Mouse (Mus musculus) midbrain, embryonic 10.5 days (tissue): Measurements from ENCODE around the gene Cmpk1. TPM values are rescaled to one million over a fixed set of nuclear protein-coding genes. Genes with fewer than 3 reads are reported as not detected.

Source experiments
- DNase-seq: peaks from one replicate; pipeline ENCODE4 v3.0.0-alpha.2; 2017; ENCODE audit warnings: low spot score
- H3K27ac ChIP-seq: fragments of 300-500 bp; sonication (generic); replicated peaks from 2 replicates; pipeline ENCODE4 v1.5.1; 2016; ENCODE audit warnings: mild to moderate bottlenecking
- H3K27me3 ChIP-seq: fragments of 300-500 bp; sonication (generic); 2 replicates; pipeline ENCODE4 v1.6.1; 2016; ENCODE audit warnings: low read depth, mild to moderate bottlenecking; ENCODE audit not compliant: poor library complexity, severe bottlenecking
- H3K36me3 ChIP-seq: fragments of 300-500 bp; sonication (generic); 2 replicates; pipeline ENCODE4 v1.6.1; 2016; ENCODE audit warnings: mild to moderate bottlenecking, moderate library complexity
- H3K4me1 ChIP-seq: fragments of 300-500 bp; sonication (generic); 2 replicates; pipeline ENCODE4 v1.6.1; 2016
- H3K4me3 ChIP-seq: fragments of 300-500 bp; sonication (generic); 2 replicates; pipeline ENCODE4 v1.5.1; 2016; ENCODE audit warnings: mild to moderate bottlenecking, moderate library complexity
- H3K9me3 ChIP-seq: fragments of 300-500 bp; sonication (generic); replicated peaks from 2 replicates; pipeline ENCODE4 v1.6.1; 2016; ENCODE audit warnings: mild to moderate bottlenecking
- WGBS: fragments of 180-500 bp; shearing (Covaris S2); methylation state at CpG from one replicate; pipeline ENCODE4 v1.1.7; 2016; 5-methylcytosine and 5-hydroxymethylcytosine counted together
- polyA plus RNA-seq: library from polyadenylated mRNA; unstranded; fragments of >200 nt; fragmentation: Nextera tagmentation; extraction: Ambion mirVana; gene quantifications from 2 replicates; pipeline ENCODE4 v1.2.1, GENCODE M21; 2016

Gene Cmpk1
- polyA plus RNA-seq, 1 experiment from 2014 or later, result 86.4 TPM

DNA sequence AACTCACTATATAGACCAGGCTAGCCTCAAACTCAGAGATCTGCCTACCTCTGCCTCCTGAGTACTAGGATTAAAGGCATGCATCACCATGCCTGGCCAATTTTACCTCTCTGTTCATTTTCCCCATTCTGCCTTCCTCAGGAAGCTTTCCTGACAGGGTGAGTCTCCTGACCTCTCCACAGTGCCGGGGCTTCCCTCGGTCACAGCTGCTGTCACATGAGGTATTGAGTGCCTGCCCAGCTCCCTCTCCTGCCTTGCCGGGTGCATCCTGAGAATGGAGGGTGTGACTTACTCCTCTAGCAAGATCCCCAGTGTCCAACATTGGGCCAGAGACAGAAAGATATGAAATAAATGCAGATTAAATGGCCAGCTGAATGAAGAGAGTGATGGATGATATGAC, 48.8 kb downstream of the Cmpk1 start:
- Histone ChIP-seq H3K9me3 (no peaks in the 10 kb centered on the region), H3K4me1 (peaks cover 13% of the 10 kb centered on the region), H3K27ac (no peak overlapping the region), H3K36me3 (no peaks in the 10 kb centered on the region), H3K27me3 (peaks cover 38% of the 10 kb centered on the region), H3K4me3 (no peak overlapping the region)
- DNase-seq, result no peak
- WGBS, result 72% methylated on average over 3 of the region's 3 CpGs

DNA sequence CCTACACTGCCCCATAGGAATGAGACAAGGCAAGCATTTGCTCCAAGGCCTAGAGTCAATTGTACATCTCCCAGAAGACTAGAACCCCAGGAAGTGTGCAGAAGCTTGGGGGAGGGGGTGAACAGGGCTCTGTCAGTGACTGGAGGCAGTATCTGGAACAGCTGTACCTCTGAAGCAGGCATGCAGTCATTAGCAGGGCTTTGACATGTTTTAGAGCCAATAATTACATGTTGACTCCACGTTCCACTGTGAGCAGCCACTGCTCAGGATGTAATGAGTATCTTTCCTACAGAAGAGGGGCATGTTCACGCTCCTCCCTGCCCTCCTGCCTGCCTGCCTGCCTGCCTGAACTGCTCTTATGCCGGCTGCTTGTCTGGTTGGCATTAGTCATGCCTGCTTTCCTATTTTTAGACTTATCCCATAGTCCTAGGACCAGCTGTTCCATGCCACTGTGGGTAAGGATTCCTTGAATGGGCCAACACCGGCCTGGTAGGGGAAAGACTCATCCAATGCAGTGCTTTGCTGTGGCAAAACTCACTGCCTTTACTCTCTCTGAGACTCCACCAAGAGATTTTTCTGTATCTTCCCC, 49.5 kb downstream of the Cmpk1 start:
- Histone ChIP-seq H3K4me3 (no peak overlapping the region), H3K27ac (no peak overlapping the region), H3K36me3 (no peaks in the 10 kb centered on the region), H3K27me3 (peaks cover 31% of the 10 kb centered on the region), H3K9me3 (no peaks in the 10 kb centered on the region), H3K4me1 (peaks cover 9% of the 10 kb centered on the region)
- no peak for DNase-seq
- WGBS, result 72% methylated on average over 4 of the region's 4 CpGs

GRCm38 (mm10) chr4:114934188-114934587, 52.9 kb downstream of the Cmpk1 start:
- Histone ChIP-seq H3K9me3 (no peaks in the 10 kb centered on the region), H3K4me1 (peaks cover 3% of the 10 kb centered on the region), H3K36me3 (no peaks in the 10 kb centered on the region), H3K27me3 (peaks cover 48% of the 10 kb centered on the region), H3K4me3 (no peak overlapping the region), H3K27ac (no peak overlapping the region)
- WGBS, result 89% methylated on average over 6 of the region's 6 CpGs
- DNase-seq, result no peak

GRCm38 (mm10) chr4:114932747-114933146, 54.3 kb downstream of the Cmpk1 start:
- WGBS, result 88% methylated on average over 4 of the region's 4 CpGs
- Histone ChIP-seq H3K27me3 (peaks cover 52% of the 10 kb centered on the region), H3K4me3 (no peak overlapping the region)

DNA sequence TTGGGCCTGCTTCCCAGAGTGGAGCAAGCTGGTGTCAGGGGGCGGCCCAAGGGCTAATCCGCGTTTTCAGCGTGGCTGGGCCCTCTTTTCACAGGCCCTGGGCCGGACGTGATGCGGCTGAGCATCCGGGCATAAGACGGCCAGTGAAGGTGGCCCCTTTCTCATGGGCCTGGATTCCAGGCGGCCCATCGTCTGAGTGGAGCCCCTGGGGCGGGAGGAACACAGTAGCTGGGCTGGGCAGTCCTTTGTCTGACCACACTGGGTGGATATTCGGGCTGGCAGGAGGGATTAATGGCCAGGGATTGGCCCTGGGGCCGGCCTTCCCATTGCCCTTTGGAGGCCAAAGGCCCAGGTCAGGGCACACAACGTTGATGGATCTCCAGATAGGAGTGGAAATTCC, 57.9 kb downstream of the Cmpk1 start:
- Histone ChIP-seq H3K4me1 (peaks cover 33% of the 10 kb centered on the region), H3K9me3 (no peaks in the 10 kb centered on the region), H3K4me3 (0 out of 2 replicates have a peak overlapping the region, but pooled peaks have one; percentile 3), H3K27me3 (peaks cover 84% of the 10 kb centered on the region), H3K36me3 (no peaks in the 10 kb centered on the region), H3K27ac (peak overlapping the region; percentile 73)
- peak; percentile 74 for DNase-seq
- WGBS, result 14% methylated on average over 15 of the region's 15 CpGs

More at GRCm38 (mm10) chr4:114932747-114933146, 54.3 kb downstream of the Cmpk1 start:
- Histone ChIP-seq H3K36me3 (no peaks in the 10 kb centered on the region), H3K9me3 (no peaks in the 10 kb centered on the region), H3K27ac (no peak overlapping the region), H3K4me1 (peaks cover 8% of the 10 kb centered on the region)
- DNase-seq, result no peak

GRCm38 (mm10) chr4:114925917-114926312, 61.1 kb downstream of the Cmpk1 start, which contains the start of gene Foxe3:
Gene Foxe3 (minus strand): TSS chr4:114926013.
- Histone ChIP-seq H3K36me3 (no peaks in the 10 kb centered on the region), H3K9me3 (no peaks in the 10 kb centered on the region), H3K27me3 (peaks cover 91% of the 10 kb centered on the region), H3K4me1 (peaks cover 33% of the 10 kb centered on the region), H3K4me3 (peak within 1 kb of the TSS; percentile 60), H3K27ac (peak within 1 kb of the TSS; percentile 81)
- DNase-seq, result no peak
- under 1% methylated on average over 24 of the region's 25 CpGs for WGBS

DNA sequence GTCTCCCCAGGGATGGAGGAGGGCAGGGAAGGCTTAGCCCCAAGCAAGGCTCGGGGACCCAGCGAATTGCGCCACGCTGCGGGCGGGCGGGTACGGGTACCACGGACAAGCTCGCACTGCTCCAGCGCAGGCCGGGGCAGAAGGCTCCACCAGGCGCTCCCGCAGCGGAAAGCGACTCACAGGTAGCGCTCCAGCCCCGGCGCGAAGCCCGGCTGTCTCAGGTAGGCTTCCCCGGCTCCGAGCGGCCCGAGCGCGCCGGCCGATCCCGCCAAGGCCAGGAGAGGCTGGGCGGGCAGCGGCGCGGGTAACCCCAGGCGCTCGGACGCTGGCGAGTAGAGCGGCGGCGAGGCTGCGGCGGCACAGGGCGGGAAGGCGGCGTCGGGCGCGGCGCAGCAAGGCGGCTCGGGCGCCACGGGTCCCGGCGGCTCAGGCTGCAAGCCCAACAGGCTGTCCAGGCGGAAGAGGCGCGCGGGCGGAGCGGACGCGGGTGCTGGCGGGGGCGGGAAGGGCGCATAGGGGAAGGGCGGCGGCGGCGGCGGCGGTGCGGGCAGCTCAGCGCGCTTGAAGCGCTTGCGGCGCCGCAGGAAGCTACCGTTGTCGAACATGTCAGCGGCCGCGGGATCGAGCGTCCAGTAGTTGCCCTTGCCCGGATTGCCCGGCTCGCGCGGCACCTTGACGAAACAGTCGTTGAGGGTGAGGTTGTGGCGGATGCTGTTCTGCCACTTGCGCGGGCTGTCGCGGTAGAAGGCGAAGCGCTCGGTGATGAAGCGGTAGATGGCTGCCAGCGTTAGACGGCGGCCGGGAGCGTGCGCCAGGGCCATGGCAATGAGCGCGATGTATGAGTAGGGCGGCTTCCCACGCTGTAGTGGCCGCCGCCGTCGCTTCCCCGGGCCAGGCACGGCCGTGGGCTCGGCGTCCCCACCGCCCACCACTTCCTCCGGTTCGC, 61.8 kb downstream of the Cmpk1 start:
- peak; percentile 68 for DNase-seq
- Histone ChIP-seq H3K36me3 (no peaks in the 10 kb centered on the region), H3K27me3 (peaks cover 93% of the 10 kb centered on the region), H3K9me3 (no peaks in the 10 kb centered on the region), H3K27ac (peak overlapping the region; percentile 81), H3K4me1 (peaks cover 33% of the 10 kb centered on the region), H3K4me3 (peak overlapping the region; percentile 60)
- WGBS, result under 1% methylated on average over 125 of the region's 125 CpGs

DNA sequence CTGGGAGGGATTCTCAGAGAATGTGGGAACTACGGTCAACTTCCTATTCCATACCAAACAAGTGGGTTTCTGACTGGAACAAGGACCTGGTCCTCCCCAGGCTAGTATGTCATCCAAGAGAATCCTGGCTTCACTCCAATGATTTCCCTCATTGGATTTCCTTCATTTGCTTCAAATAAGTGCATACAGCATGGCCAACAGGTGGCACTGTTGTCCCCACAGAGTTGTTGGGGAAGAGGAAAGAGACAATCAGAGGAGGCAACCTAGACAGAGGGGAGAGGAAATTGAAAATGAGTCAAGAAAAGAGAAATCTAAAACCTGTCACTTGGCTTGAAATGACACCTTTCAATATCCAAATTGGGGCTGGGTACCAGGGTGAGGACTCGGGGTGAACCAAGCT, 70.0 kb downstream of the Cmpk1 start:
- Histone ChIP-seq H3K4me1 (peaks cover 14% of the 10 kb centered on the region), H3K4me3 (no peak overlapping the region), H3K9me3 (no peaks in the 10 kb centered on the region), H3K36me3 (no peaks in the 10 kb centered on the region), H3K27me3 (peaks cover 94% of the 10 kb centered on the region), H3K27ac (no peak overlapping the region)
- WGBS, result 53% methylated on average over 2 of the region's 2 CpGs
- DNase-seq, result peak; percentile 57

GRCm38 (mm10) chr4:114916056-114916455, 71.0 kb downstream of the Cmpk1 start:
- 39% methylated on average over 4 of the region's 4 CpGs for WGBS
- Histone ChIP-seq H3K27ac (no peak overlapping the region), H3K4me1 (peaks cover 14% of the 10 kb centered on the region), H3K27me3 (peaks cover 96% of the 10 kb centered on the region), H3K9me3 (no peaks in the 10 kb centered on the region), H3K36me3 (no peaks in the 10 kb centered on the region), H3K4me3 (no peak overlapping the region)
- no peak for DNase-seq

DNA sequence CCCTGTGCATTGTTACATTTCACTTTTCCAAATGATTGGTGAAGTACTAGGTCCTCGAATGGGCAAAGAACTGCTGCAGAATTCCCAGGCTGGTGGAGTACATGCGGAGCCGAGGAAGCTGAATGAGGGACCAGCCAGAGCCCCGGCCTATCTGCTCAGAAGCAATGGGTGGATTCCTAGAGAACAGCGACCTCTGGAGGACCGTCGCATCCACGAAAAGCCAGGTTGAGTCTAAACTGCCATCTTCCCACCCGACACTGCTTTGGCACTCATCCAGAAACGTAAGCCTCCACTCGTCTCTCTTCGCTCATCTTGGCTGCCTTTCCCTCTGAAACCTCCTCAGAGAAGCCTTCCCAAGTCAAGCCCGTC, 73.5 kb downstream of the Cmpk1 start:
- Histone ChIP-seq H3K36me3 (no peaks in the 10 kb centered on the region), H3K27me3 (peaks cover 98% of the 10 kb centered on the region), H3K27ac (no peak overlapping the region), H3K4me3 (no peak overlapping the region), H3K4me1 (peaks cover 28% of the 10 kb centered on the region), H3K9me3 (no peaks in the 10 kb centered on the region)
- DNase-seq, result peak; percentile 84
- WGBS, result 3% methylated on average over 13 of the region's 13 CpGs

GRCm38 (mm10) chr4:114912705-114913593, 74.1 kb downstream of the Cmpk1 start:
- H3K27me3 ChIP-seq, result peaks cover 98% of the 10 kb centered on the region
- peaks cover 34% of the 10 kb centered on the region for H3K4me1 ChIP-seq
- DNase-seq, result peak; percentile 54
- no peaks in the 10 kb centered on the region for H3K36me3 ChIP-seq
- 3% methylated on average over 35 of the region's 35 CpGs for WGBS
- H3K4me3 ChIP-seq, result peak overlapping the region; percentile 29; the same call in 1 of the 2 replicates
- no peaks in the 10 kb centered on the region for H3K9me3 ChIP-seq
- H3K27ac ChIP-seq, result no peak overlapping the region
